Mouse (Mus musculus): ENCODE results near the gene Gm11554. TPM values are rescaled to one million over a fixed set of nuclear protein-coding genes. Genes with fewer than 3 reads are reported as not detected.

Gm11554 gene
- polyA plus RNA-seq, 1 experiment from 2014 or later, result not detected

DNA sequence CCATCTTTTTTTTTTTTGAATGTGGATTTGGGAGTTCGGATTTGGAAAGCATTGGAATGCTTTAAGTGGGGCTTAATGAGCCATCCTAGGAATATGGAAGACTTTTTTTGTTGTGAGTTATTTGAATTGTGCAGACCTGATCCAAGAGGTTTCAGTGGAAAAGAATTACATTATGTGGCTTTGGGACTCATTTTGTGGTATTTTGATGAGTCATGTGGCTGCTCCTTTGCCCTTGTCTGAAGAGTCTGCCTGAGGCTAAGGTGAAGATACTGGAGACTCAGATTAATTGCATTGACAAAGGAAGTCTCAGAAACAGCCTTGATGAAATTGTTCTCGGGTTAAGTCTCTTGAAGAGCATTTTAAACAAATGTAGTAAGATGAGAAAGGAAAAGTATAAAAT, 35.8 kb downstream of the Gm11554 start:
- no peak overlapping the region for H3K4me2 ChIP-seq
- ATAC-seq (ENCODE audit: low read depth), result no peak
- H3K4me3 ChIP-seq, result no peak overlapping the region
- no peak overlapping the region for H3K27ac ChIP-seq (replicated peaks)
- H3K36me3 ChIP-seq, result no peaks in the 10 kb centered on the region
- no peaks in the 10 kb centered on the region for H3K4me1 ChIP-seq (replicated peaks)
- no peaks in the 10 kb centered on the region for H3K9me3 ChIP-seq
- 83% methylated on average over 2 of the region's 2 CpGs for WGBS
- no peak overlapping the region for H3K9ac ChIP-seq
- H3K27me3 ChIP-seq, result no peaks in the 10 kb centered on the region

- ATAC-seq (ENCODE audit: low read depth), result no peak
- WGBS, result 92% methylated on average over 1 of the region's 1 CpGs
- Histone ChIP-seq H3K4me3 (no peak overlapping the region), H3K27me3 (no peaks in the 10 kb centered on the region), H3K27ac (replicated peaks) (no peak overlapping the region), H3K9ac (no peak overlapping the region), H3K9me3 (no peaks in the 10 kb centered on the region), H3K36me3 (no peaks in the 10 kb centered on the region), H3K4me1 (replicated peaks) (no peaks in the 10 kb centered on the region), H3K4me2 (no peak overlapping the region)
Measured at GRCm38 (mm10) chr11:99758877-99759276, 45.4 kb downstream of the Gm11554 start.

Other genes with a start within 250 kb of the Gm11554 start
- gene Krtap3-2, start 247.6 kb downstream of the Gm11554 start, polyA plus RNA-seq (2015; fragmentation: Nextera tagmentation; extraction: Ambion mirVana), result not detected in 2 replicates
- not detected in 2 replicates for gene Gm11939, start 245.0 kb downstream of the Gm11554 start, polyA plus RNA-seq (2015; fragmentation: Nextera tagmentation; extraction: Ambion mirVana)
- not detected in 2 replicates for gene Krtap3-1, start 237.8 kb downstream of the Gm11554 start, polyA plus RNA-seq (2015; fragmentation: Nextera tagmentation; extraction: Ambion mirVana)
- not detected in 2 replicates for gene Krtap1-5, start 223.4 kb downstream of the Gm11554 start, polyA plus RNA-seq (2015; fragmentation: Nextera tagmentation; extraction: Ambion mirVana)
- not detected in 2 replicates for gene Krtap1-4, start 220.8 kb downstream of the Gm11554 start, polyA plus RNA-seq (2015; fragmentation: Nextera tagmentation; extraction: Ambion mirVana)
- gene Krtap1-3, start 213.1 kb downstream of the Gm11554 start, polyA plus RNA-seq (2015; fragmentation: Nextera tagmentation; extraction: Ambion mirVana), result not detected in 2 replicates
- gene Krtap9-3, start 206.3 kb downstream of the Gm11554 start, polyA plus RNA-seq (2015; fragmentation: Nextera tagmentation; extraction: Ambion mirVana), result not detected in 2 replicates
- not detected in 2 replicates for gene Gm11938, start 201.1 kb downstream of the Gm11554 start, polyA plus RNA-seq (2015; fragmentation: Nextera tagmentation; extraction: Ambion mirVana)
- gene Gm11937, start 194.3 kb downstream of the Gm11554 start, polyA plus RNA-seq (2015; fragmentation: Nextera tagmentation; extraction: Ambion mirVana), result not detected in 2 replicates
- not detected in 2 replicates for gene Krtap2-4, start 189.6 kb downstream of the Gm11554 start, polyA plus RNA-seq (2015; fragmentation: Nextera tagmentation; extraction: Ambion mirVana)
- gene Gm11562, start 184.0 kb downstream of the Gm11554 start, polyA plus RNA-seq (2015; fragmentation: Nextera tagmentation; extraction: Ambion mirVana), result not detected in 2 replicates
- not detected in 2 replicates for gene Krtap4-1, start 176.2 kb downstream of the Gm11554 start, polyA plus RNA-seq (2015; fragmentation: Nextera tagmentation; extraction: Ambion mirVana)
- not detected in 2 replicates for gene Krtap4-2, start 169.4 kb downstream of the Gm11554 start, polyA plus RNA-seq (2015; fragmentation: Nextera tagmentation; extraction: Ambion mirVana)
- gene Krtap4-7, start 160.4 kb downstream of the Gm11554 start, polyA plus RNA-seq (2015; fragmentation: Nextera tagmentation; extraction: Ambion mirVana), result not detected in 2 replicates
- not detected in 2 replicates for gene Gm11555, start 154.2 kb downstream of the Gm11554 start, polyA plus RNA-seq (2015; fragmentation: Nextera tagmentation; extraction: Ambion mirVana)
- gene Gm11563, start 145.5 kb downstream of the Gm11554 start, polyA plus RNA-seq (2015; fragmentation: Nextera tagmentation; extraction: Ambion mirVana), result not detected in 2 replicates
- gene Krtap4-6, start 138.5 kb downstream of the Gm11554 start, polyA plus RNA-seq (2015; fragmentation: Nextera tagmentation; extraction: Ambion mirVana), result not detected in 2 replicates
- gene Gm14190, start 113.7 kb downstream of the Gm11554 start, polyA plus RNA-seq (2015; fragmentation: Nextera tagmentation; extraction: Ambion mirVana), result not detected in 2 replicates
- gene Gm14180, start 70.2 kb downstream of the Gm11554 start, polyA plus RNA-seq (2015; fragmentation: Nextera tagmentation; extraction: Ambion mirVana), result not detected in 2 replicates
- not detected in 2 replicates for gene Gm11595, start 31.5 kb downstream of the Gm11554 start, polyA plus RNA-seq (2015; fragmentation: Nextera tagmentation; extraction: Ambion mirVana)
- not detected in 2 replicates for gene Krtap4-8, start 23.7 kb downstream of the Gm11554 start, polyA plus RNA-seq (2015; fragmentation: Nextera tagmentation; extraction: Ambion mirVana)
- not detected in 2 replicates for gene Krtap4-9, start 19.2 kb downstream of the Gm11554 start, polyA plus RNA-seq (2015; fragmentation: Nextera tagmentation; extraction: Ambion mirVana)
- gene Gm11596, start 11.0 kb downstream of the Gm11554 start, polyA plus RNA-seq (2015; fragmentation: Nextera tagmentation; extraction: Ambion mirVana), result not detected in 2 replicates
- gene Gm11569, start 5.5 kb downstream of the Gm11554 start, polyA plus RNA-seq (2015; fragmentation: Nextera tagmentation; extraction: Ambion mirVana), result not detected in 2 replicates
- not detected in 2 replicates for gene Krtap4-13, start 5.4 kb upstream of the Gm11554 start, polyA plus RNA-seq (2015; fragmentation: Nextera tagmentation; extraction: Ambion mirVana)
- not detected in 2 replicates for gene Gm11564, start 11.2 kb upstream of the Gm11554 start, polyA plus RNA-seq (2015; fragmentation: Nextera tagmentation; extraction: Ambion mirVana)
- not detected in 2 replicates for gene 2300003K06Rik, start 33.6 kb upstream of the Gm11554 start, polyA plus RNA-seq (2015; fragmentation: Nextera tagmentation; extraction: Ambion mirVana)
- gene Krtap4-16, start 47.2 kb upstream of the Gm11554 start, polyA plus RNA-seq (2015; fragmentation: Nextera tagmentation; extraction: Ambion mirVana), result not detected in 2 replicates
- gene Gm11568, start 53.5 kb upstream of the Gm11554 start, polyA plus RNA-seq (2015; fragmentation: Nextera tagmentation; extraction: Ambion mirVana), result not detected in 2 replicates
- not detected in 2 replicates for gene Gm11559, start 60.0 kb upstream of the Gm11554 start, polyA plus RNA-seq (2015; fragmentation: Nextera tagmentation; extraction: Ambion mirVana)
- gene Krtap9-1, start 68.9 kb upstream of the Gm11554 start, polyA plus RNA-seq (2015; fragmentation: Nextera tagmentation; extraction: Ambion mirVana), result not detected in 2 replicates
- not detected in 2 replicates for gene Gm11567, start 74.7 kb upstream of the Gm11554 start, polyA plus RNA-seq (2015; fragmentation: Nextera tagmentation; extraction: Ambion mirVana)
- not detected in 2 replicates for gene Krtap31-1, start 103.5 kb upstream of the Gm11554 start, polyA plus RNA-seq (2015; fragmentation: Nextera tagmentation; extraction: Ambion mirVana)
- not detected in 2 replicates for gene Gm11565, start 110.3 kb upstream of the Gm11554 start, polyA plus RNA-seq (2015; fragmentation: Nextera tagmentation; extraction: Ambion mirVana)
- gene Krtap31-2, start 131.8 kb upstream of the Gm11554 start, polyA plus RNA-seq (2015; fragmentation: Nextera tagmentation; extraction: Ambion mirVana), result not detected in 2 replicates
- not detected in 2 replicates for gene Krtap9-5, start 144.0 kb upstream of the Gm11554 start, polyA plus RNA-seq (2015; fragmentation: Nextera tagmentation; extraction: Ambion mirVana)
- not detected in 2 replicates for gene Krtap29-1, start 174.6 kb upstream of the Gm11554 start, polyA plus RNA-seq (2015; fragmentation: Nextera tagmentation; extraction: Ambion mirVana)
- gene Krtap16-1, start 182.2 kb upstream of the Gm11554 start, polyA plus RNA-seq (2015; fragmentation: Nextera tagmentation; extraction: Ambion mirVana), result not detected in 2 replicates
- gene Krtap17-1, start 189.5 kb upstream of the Gm11554 start, polyA plus RNA-seq (2015; fragmentation: Nextera tagmentation; extraction: Ambion mirVana), result 0.55 TPM in 1 of 2 replicates, not detected in the other
- gene Krt33a, start 211.8 kb upstream of the Gm11554 start, polyA plus RNA-seq (2015; fragmentation: Nextera tagmentation; extraction: Ambion mirVana), result not detected in 2 replicates
- gene Krt33b, start 225.4 kb upstream of the Gm11554 start, polyA plus RNA-seq (2015; fragmentation: Nextera tagmentation; extraction: Ambion mirVana), result not detected in 2 replicates
- gene Krt34, start 237.1 kb upstream of the Gm11554 start, polyA plus RNA-seq (2015; fragmentation: Nextera tagmentation; extraction: Ambion mirVana), result not detected in 2 replicates
- gene Krt31, start 246.1 kb upstream of the Gm11554 start, polyA plus RNA-seq (2015; fragmentation: Nextera tagmentation; extraction: Ambion mirVana), result not detected in 2 replicates